Mouse (Mus musculus): Measurements from ENCODE around the gene Tmem263. TPM values are rescaled to one million over a fixed set of nuclear protein-coding genes. Genes with fewer than 3 reads are reported as not detected.

The Tmem263 gene
- 3.6 and 5.9 TPM in 2 replicates for polyA plus RNA-seq (2012; rRNA removed)

GRCm38 (mm10) chr10:85102247-85103084, at the start of gene Tmem263, which contains the start of gene Fhl4:
TSS of gene Tmem263 (plus strand) at chr10:85102627.
TSS of gene Fhl4 (minus strand) at chr10:85102495.
- no peak for TF ChIP-seq CTCF (IDR thresholded peaks at IDR 0.05; ENCODE audit: insufficient read depth, low read length)
- peak; percentile 69; the same call in 1 of the 2 replicates for TF ChIP-seq POLR2A (IDR thresholded peaks at IDR 0.05; ENCODE audit: borderline replicate concordance, extremely low read depth, low read depth, low read length)
- peak; percentile 72 for DNase-seq
- under 1% methylated on average over 88 of the region's 96 CpGs for WGBS
- H3K4me1 ChIP-seq (ENCODE audit: control insufficient read depth, insufficient read depth, low read length): peaks cover 6% of the 10 kb centered on the region; the same call in 1 of the 2 replicates
- H3K4me3 ChIP-seq (replicated peaks; ENCODE audit: extremely low read depth, low read depth, low read length): peak within 1 kb of the TSS; percentile 91

- 72% methylated on average over 2 of the region's 2 CpGs for WGBS
Observed at GRCm38 (mm10) chr10:85054876-85055275, 47.6 kb upstream of the Tmem263 start.

DNA sequence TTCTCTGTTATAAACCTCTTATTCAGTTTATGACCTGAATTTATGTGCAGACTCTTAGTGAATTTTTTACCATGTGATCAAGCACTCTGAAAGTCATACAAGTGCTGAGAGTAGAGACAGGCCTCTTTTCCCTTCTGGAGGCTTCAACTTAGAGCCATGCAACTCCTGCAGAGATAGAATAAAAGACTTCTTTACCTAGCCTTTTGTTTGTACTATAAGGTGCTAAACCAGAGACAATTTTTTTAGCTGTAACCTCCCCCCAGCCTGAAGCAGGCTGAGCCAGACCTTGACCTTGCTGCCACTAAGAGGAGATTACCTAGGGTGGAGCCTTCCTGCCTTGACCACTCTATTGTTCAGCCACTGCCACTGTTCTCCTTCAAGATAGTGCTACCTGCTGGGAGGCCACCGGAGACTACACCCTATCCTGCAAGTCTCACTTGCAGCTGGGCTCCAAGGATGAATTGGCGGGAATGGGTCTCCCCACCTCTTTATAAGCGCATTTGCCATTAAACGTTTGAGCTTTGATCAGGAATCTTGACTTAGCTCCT, 30.7 kb upstream of the Tmem263 start:
- Histone ChIP-seq H3K4me3 (replicated peaks; ENCODE audit: extremely low read depth, low read depth, low read length) (no peak overlapping the region), H3K4me1 (ENCODE audit: control insufficient read depth, insufficient read depth, low read length) (no peaks in the 10 kb centered on the region)
- TF ChIP-seq CTCF (IDR thresholded peaks at IDR 0.05; ENCODE audit: insufficient read depth, low read length) (no peak), POLR2A (IDR thresholded peaks at IDR 0.05; ENCODE audit: borderline replicate concordance, extremely low read depth, low read depth, low read length) (no peak)
- DNase-seq: no peak
- 54% methylated on average over 4 of the region's 4 CpGs for WGBS

More at GRCm38 (mm10) chr10:85054876-85055275, 47.6 kb upstream of the Tmem263 start:
- no peak for DNase-seq
- Histone ChIP-seq H3K4me3 (replicated peaks; ENCODE audit: extremely low read depth, low read depth, low read length) (no peak overlapping the region), H3K4me1 (ENCODE audit: control insufficient read depth, insufficient read depth, low read length) (no peaks in the 10 kb centered on the region)
- TF ChIP-seq CTCF (IDR thresholded peaks at IDR 0.05; ENCODE audit: insufficient read depth, low read length) (no peak), POLR2A (IDR thresholded peaks at IDR 0.05; ENCODE audit: borderline replicate concordance, extremely low read depth, low read depth, low read length) (no peak)

DNA sequence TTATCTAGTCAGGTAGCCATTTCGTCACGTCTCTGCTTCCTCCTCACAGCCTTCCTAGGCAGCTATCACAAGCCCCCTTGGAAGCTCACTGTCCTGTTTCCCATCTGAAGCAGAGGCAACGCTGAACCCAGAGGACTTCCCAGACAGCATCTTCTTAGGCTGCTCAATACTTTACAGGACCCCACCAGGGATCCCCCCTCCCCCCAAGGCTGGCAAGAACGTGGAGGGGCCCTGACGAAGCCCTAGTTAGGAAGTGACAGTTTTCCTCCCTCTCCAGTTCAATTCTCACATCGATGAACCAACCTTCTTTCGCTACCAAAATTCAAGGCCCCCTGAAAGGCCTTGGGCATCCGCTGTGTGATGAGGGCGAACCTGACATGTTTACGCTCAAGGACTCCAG, 586 bp upstream of the Tmem263 start:
- Histone ChIP-seq H3K4me3 (replicated peaks; ENCODE audit: extremely low read depth, low read depth, low read length) (peak overlapping the region; percentile 91), H3K4me1 (ENCODE audit: control insufficient read depth, insufficient read depth, low read length) (peaks cover 6% of the 10 kb centered on the region; the same call in 1 of the 2 replicates)
- DNase-seq: no peak
- TF ChIP-seq CTCF (IDR thresholded peaks at IDR 0.05; ENCODE audit: insufficient read depth, low read length): no peak
- TF ChIP-seq POLR2A (IDR thresholded peaks at IDR 0.05; ENCODE audit: borderline replicate concordance, extremely low read depth, low read depth, low read length): no peak
- WGBS: 3% methylated on average over 10 of the region's 10 CpGs

GRCm38 (mm10) chr10:85103085-85103885, 858 bp downstream of the Tmem263 start:
- peak; percentile 32 for DNase-seq
- WGBS: under 1% methylated on average over 34 of the region's 34 CpGs

DNA sequence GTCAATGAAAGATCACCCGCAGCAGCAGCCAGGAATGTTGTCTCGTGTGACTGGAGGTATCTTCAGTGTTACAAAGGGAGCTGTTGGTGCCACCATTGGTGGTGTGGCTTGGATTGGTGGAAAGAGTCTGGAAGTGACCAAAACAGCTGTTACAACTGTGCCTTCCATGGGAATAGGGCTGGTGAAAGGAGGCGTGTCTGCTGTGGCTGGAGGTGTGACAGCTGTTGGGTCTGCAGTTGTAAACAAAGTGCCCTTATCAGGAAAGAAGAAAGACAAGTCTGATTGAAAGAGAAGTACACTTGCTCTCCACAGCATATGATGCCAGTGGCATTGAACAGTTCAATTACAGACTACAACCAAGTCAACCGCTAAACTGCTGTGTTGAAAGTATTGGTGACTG, 12.0 kb downstream of the Tmem263 start:
- no peak for TF ChIP-seq POLR2A (IDR thresholded peaks at IDR 0.05; ENCODE audit: borderline replicate concordance, extremely low read depth, low read depth, low read length)
- TF ChIP-seq CTCF (IDR thresholded peaks at IDR 0.05; ENCODE audit: insufficient read depth, low read length): no peak
- Histone ChIP-seq H3K4me3 (replicated peaks; ENCODE audit: extremely low read depth, low read depth, low read length) (no peak overlapping the region), H3K4me1 (ENCODE audit: control insufficient read depth, insufficient read depth, low read length) (no peaks in the 10 kb centered on the region)
- 78% methylated on average over 4 of the region's 4 CpGs for WGBS
- no peak for DNase-seq

More at GRCm38 (mm10) chr10:85103085-85103885, 858 bp downstream of the Tmem263 start:
- peaks cover 6% of the 10 kb centered on the region; the same call in 1 of the 2 replicates for H3K4me1 ChIP-seq (ENCODE audit: control insufficient read depth, insufficient read depth, low read length)
- TF ChIP-seq POLR2A (IDR thresholded peaks at IDR 0.05; ENCODE audit: borderline replicate concordance, extremely low read depth, low read depth, low read length): no peak
- TF ChIP-seq CTCF (IDR thresholded peaks at IDR 0.05; ENCODE audit: insufficient read depth, low read length): no peak
- peak overlapping the region; percentile 91 for H3K4me3 ChIP-seq (replicated peaks; ENCODE audit: extremely low read depth, low read depth, low read length)

DNA sequence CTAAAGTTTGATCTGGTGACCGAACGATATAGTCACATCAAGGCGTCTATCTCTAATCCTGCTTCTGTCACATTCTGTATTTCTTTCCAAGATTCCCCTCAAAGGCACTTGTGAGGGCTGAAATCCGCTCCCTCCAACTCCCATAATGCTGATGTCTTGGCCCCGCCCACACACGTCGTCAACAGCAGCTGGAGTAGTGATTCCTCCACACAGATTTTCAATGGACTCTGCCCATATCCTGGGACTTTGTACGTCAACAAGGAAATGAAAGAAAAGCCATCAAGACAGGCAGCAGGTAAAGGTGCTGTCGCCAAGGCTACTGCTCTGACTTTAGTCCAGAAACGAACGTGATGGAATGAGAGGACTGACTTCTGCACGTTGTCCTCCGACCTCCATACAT, 22.8 kb downstream of the Tmem263 start:
- TF ChIP-seq CTCF (IDR thresholded peaks at IDR 0.05; ENCODE audit: insufficient read depth, low read length) (no peak), POLR2A (IDR thresholded peaks at IDR 0.05; ENCODE audit: borderline replicate concordance, extremely low read depth, low read depth, low read length) (no peak)
- H3K4me1 ChIP-seq (ENCODE audit: control insufficient read depth, insufficient read depth, low read length): peaks cover 10% of the 10 kb centered on the region
- H3K4me3 ChIP-seq (replicated peaks; ENCODE audit: extremely low read depth, low read depth, low read length): no peak overlapping the region
- no peak for DNase-seq
- WGBS: 81% methylated on average over 13 of the region's 13 CpGs

GRCm38 (mm10) chr10:85127395-85128287, 25.2 kb downstream of the Tmem263 start, which contains the start of gene Mterf2:
TSS of gene Mterf2 (minus strand) at chr10:85128027.
- WGBS: 5% methylated on average over 20 of the region's 20 CpGs
- peaks cover 10% of the 10 kb centered on the region for H3K4me1 ChIP-seq (ENCODE audit: control insufficient read depth, insufficient read depth, low read length)
- TF ChIP-seq CTCF (IDR thresholded peaks at IDR 0.05; ENCODE audit: insufficient read depth, low read length) (peak; percentile 27; the same call in 1 of the 2 replicates), POLR2A (IDR thresholded peaks at IDR 0.05; ENCODE audit: borderline replicate concordance, extremely low read depth, low read depth, low read length) (peak; percentile 41; the same call in 1 of the 2 replicates)
- peak within 1 kb of the TSS; percentile 75 for H3K4me3 ChIP-seq (replicated peaks; ENCODE audit: extremely low read depth, low read depth, low read length)
- peak; percentile 88 for DNase-seq

Data from lung, adult 2 months (tissue).